Mouse (Mus musculus): Measurements from ENCODE around the gene Med9. TPM values are rescaled to one million over a fixed set of nuclear protein-coding genes. Genes with fewer than 3 reads are reported as not detected.
"Not testable (repeated sequence)": the region's sequence is repeated elsewhere in the genome, so short reads cannot be mapped to it uniquely, and the experiment has no call there.

The Med9 gene
- polyA plus RNA-seq, 1 experiment from 2014 or later, result 45.0 TPM

- no peaks in the 10 kb centered on the region for H3K27me3 ChIP-seq (ENCODE audit: control insufficient read depth, insufficient read depth, low read length)
- no peaks in the 10 kb centered on the region for H3K36me3 ChIP-seq (ENCODE audit: control insufficient read depth, insufficient read depth, low read length)
- DNase-seq (ENCODE audit: low spot score), result no peak
- no peak overlapping the region for H3K27ac ChIP-seq (ENCODE audit: low read depth, low read length)
- no peak overlapping the region for H3K4me3 ChIP-seq (ENCODE audit: low read depth, low read length)
- no peaks in the 10 kb centered on the region for H3K9me3 ChIP-seq (ENCODE audit: control insufficient read depth, low read length)
- no peaks in the 10 kb centered on the region for H3K4me1 ChIP-seq (ENCODE audit: control insufficient read depth, insufficient read depth, low read length)
- 44% methylated on average over 2 of the region's 2 CpGs for WGBS
- no peak for ATAC-seq (ENCODE audit: insufficient read depth, low FRiP score, low TSS enrichment)
- H3K9ac ChIP-seq (ENCODE audit: low read length), result no peak overlapping the region
- H3K4me2 ChIP-seq (ENCODE audit: low read depth), result no peak overlapping the region
Measured at GRCm38 (mm10) chr11:59937615-59938014, 10.4 kb upstream of the Med9 start.

GRCm38 (mm10) chr11:59939821-59940220, 8.2 kb upstream of the Med9 start:
- Histone ChIP-seq H3K4me3 (ENCODE audit: low read depth, low read length) (no peak overlapping the region), H3K27me3 (ENCODE audit: control insufficient read depth, insufficient read depth, low read length) (no peaks in the 10 kb centered on the region), H3K4me2 (ENCODE audit: low read depth) (no peak overlapping the region), H3K9me3 (ENCODE audit: control insufficient read depth, low read length) (no peaks in the 10 kb centered on the region), H3K4me1 (ENCODE audit: control insufficient read depth, insufficient read depth, low read length) (no peaks in the 10 kb centered on the region), H3K36me3 (ENCODE audit: control insufficient read depth, insufficient read depth, low read length) (no peaks in the 10 kb centered on the region), H3K9ac (ENCODE audit: low read length) (no peak overlapping the region), H3K27ac (ENCODE audit: low read depth, low read length) (no peak overlapping the region)
- ATAC-seq (ENCODE audit: insufficient read depth, low FRiP score, low TSS enrichment) (no peak), DNase-seq (ENCODE audit: low spot score) (no peak)
- 83% methylated on average over 1 of the region's 1 CpGs for WGBS

DNA sequence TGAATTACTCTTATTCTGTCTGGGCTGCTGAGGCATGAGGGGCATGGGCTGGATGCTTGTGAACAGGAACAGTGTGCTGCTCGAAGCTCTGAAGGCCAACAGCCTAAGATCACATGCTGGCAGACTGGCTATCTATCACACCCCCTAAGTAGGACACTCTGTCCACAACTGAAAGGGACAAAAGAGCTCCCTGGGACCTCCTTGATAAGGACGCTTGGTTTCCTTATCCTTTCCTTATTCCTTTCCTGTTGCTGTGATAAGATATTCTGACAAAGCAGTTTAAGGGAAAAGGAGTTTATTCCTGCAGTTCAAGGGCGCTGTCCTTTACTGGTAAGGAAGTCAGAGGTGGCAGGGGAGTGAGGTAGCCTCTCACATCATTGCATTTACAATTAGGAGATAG, 7.4 kb upstream of the Med9 start:
- Histone ChIP-seq H3K27me3 (ENCODE audit: control insufficient read depth, insufficient read depth, low read length) (no peaks in the 10 kb centered on the region), H3K27ac (ENCODE audit: low read depth, low read length) (no peak overlapping the region), H3K4me2 (ENCODE audit: low read depth) (no peak overlapping the region), H3K9ac (ENCODE audit: low read length) (no peak overlapping the region), H3K4me3 (ENCODE audit: low read depth, low read length) (no peak overlapping the region), H3K9me3 (ENCODE audit: control insufficient read depth, low read length) (no peaks in the 10 kb centered on the region), H3K4me1 (ENCODE audit: control insufficient read depth, insufficient read depth, low read length) (no peaks in the 10 kb centered on the region), H3K36me3 (ENCODE audit: control insufficient read depth, insufficient read depth, low read length) (no peaks in the 10 kb centered on the region)
- DNase-seq (ENCODE audit: low spot score) (no peak), ATAC-seq (ENCODE audit: insufficient read depth, low FRiP score, low TSS enrichment) (no peak)
- WGBS, result 63% methylated on average over 3 of the region's 3 CpGs

- WGBS, result 38% methylated on average over 3 of the region's 3 CpGs
- Histone ChIP-seq H3K9me3 (ENCODE audit: control insufficient read depth, low read length) (no peaks in the 10 kb centered on the region), H3K27ac (ENCODE audit: low read depth, low read length) (no peak overlapping the region), H3K4me1 (ENCODE audit: control insufficient read depth, insufficient read depth, low read length) (no peaks in the 10 kb centered on the region), H3K9ac (ENCODE audit: low read length) (no peak overlapping the region), H3K36me3 (ENCODE audit: control insufficient read depth, insufficient read depth, low read length) (no peaks in the 10 kb centered on the region), H3K27me3 (ENCODE audit: control insufficient read depth, insufficient read depth, low read length) (no peaks in the 10 kb centered on the region), H3K4me3 (ENCODE audit: low read depth, low read length) (no peak overlapping the region), H3K4me2 (ENCODE audit: low read depth) (no peak overlapping the region)
- ATAC-seq (ENCODE audit: insufficient read depth, low FRiP score, low TSS enrichment), result no peak
- no peak for DNase-seq (ENCODE audit: low spot score)
Measured at GRCm38 (mm10) chr11:59941391-59941790, 6.6 kb upstream of the Med9 start.

DNA sequence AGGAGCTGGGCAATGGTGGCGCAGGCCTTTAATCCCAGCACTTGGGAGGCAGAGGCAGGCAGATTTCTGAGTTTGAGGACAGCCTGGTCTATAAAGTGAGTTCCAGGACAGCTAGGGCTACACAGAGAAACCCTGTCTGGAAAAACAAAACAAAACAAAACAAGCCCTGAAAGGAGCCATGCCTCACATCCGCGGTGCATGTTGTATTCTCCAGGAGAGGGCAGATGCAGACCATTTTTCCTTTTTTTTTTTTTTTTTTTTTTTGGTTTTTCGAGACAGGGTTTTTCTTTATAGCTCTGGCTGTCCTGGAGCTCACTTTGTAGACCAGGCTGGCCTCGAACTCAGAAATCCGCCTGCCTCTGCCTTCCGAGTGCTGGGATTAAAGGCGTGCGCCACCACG, 3.2 kb upstream of the Med9 start:
- not testable (repeated sequence) for H3K4me2 ChIP-seq (ENCODE audit: low read depth)

GRCm38 (mm10) chr11:59948401-59948767, 378 bp downstream of the Med9 start:
- peak overlapping the region; percentile 82 for H3K4me2 ChIP-seq (ENCODE audit: low read depth)
- H3K36me3 ChIP-seq (ENCODE audit: control insufficient read depth, insufficient read depth, low read length), result no peaks in the 10 kb centered on the region; the same call in 1 of the 2 replicates
- ATAC-seq (ENCODE audit: insufficient read depth, low FRiP score, low TSS enrichment) (0 out of 2 replicates have a peak, but pooled peaks have one; percentile 16), DNase-seq (ENCODE audit: low spot score) (peak; percentile 31)
- H3K4me3 ChIP-seq (ENCODE audit: low read depth, low read length), result peak overlapping the region; percentile 96
- no peaks in the 10 kb centered on the region for H3K9me3 ChIP-seq (ENCODE audit: control insufficient read depth, low read length)
- H3K4me1 ChIP-seq (ENCODE audit: control insufficient read depth, insufficient read depth, low read length), result peaks cover 6% of the 10 kb centered on the region; the same call in 1 of the 2 replicates
- WGBS, result 5% methylated on average over 13 of the region's 16 CpGs
- no peaks in the 10 kb centered on the region for H3K27me3 ChIP-seq (ENCODE audit: control insufficient read depth, insufficient read depth, low read length)
- H3K9ac ChIP-seq (ENCODE audit: low read length), result peak overlapping the region; percentile 98
- H3K27ac ChIP-seq (ENCODE audit: low read depth, low read length), result peak overlapping the region; percentile 58

More for the DNA sequence above, 3.2 kb upstream of the Med9 start:
- not testable (repeated sequence) for H3K9me3 ChIP-seq (ENCODE audit: control insufficient read depth, low read length); H3K9ac ChIP-seq (ENCODE audit: low read length); H3K36me3 ChIP-seq (ENCODE audit: control insufficient read depth, insufficient read depth, low read length); H3K4me3 ChIP-seq (ENCODE audit: low read depth, low read length); H3K27ac ChIP-seq (ENCODE audit: low read depth, low read length); DNase-seq (ENCODE audit: low spot score); H3K27me3 ChIP-seq (ENCODE audit: control insufficient read depth, insufficient read depth, low read length); ATAC-seq (ENCODE audit: insufficient read depth, low FRiP score, low TSS enrichment); H3K4me1 ChIP-seq (ENCODE audit: control insufficient read depth, insufficient read depth, low read length)
- WGBS, result 93% methylated on average over 10 of the region's 10 CpGs

DNA sequence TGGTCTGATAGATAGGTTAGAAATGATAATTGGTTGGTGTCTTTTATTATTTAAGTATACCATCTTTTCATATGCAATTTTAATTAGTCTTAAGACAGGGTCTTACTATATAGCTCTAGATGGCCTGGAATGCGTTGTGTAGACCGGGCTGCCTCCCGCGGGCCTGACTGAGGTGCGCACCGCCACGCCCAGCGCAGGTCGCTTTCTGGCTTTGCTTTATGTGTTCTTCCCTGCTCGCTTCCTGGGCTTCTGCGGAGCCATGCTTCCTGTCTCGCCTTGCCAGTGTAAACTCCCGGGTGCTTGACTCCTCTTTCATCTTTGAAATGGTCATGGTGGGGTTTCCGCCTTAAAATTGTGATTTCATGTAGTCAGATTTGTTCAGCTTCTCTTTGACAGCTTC, 4.9 kb downstream of the Med9 start:
- H3K27me3 ChIP-seq (ENCODE audit: control insufficient read depth, insufficient read depth, low read length), result no peaks in the 10 kb centered on the region
- 88% methylated on average over 14 of the region's 14 CpGs for whole genome bisulfite sequencing
- ATAC-seq (ENCODE audit: insufficient read depth, low FRiP score, low TSS enrichment) (no peak), DNase-seq (ENCODE audit: low spot score) (no peak)
- H3K9ac ChIP-seq (ENCODE audit: low read length), result no peak overlapping the region
- H3K4me3 ChIP-seq (ENCODE audit: low read depth, low read length), result no peak overlapping the region
- H3K4me1 ChIP-seq (ENCODE audit: control insufficient read depth, insufficient read depth, low read length), result no peaks in the 10 kb centered on the region
- H3K27ac ChIP-seq (ENCODE audit: low read depth, low read length), result no peak overlapping the region
- H3K9me3 ChIP-seq (ENCODE audit: control insufficient read depth, low read length), result no peaks in the 10 kb centered on the region
- no peaks in the 10 kb centered on the region; the same call in 1 of the 2 replicates for H3K36me3 ChIP-seq (ENCODE audit: control insufficient read depth, insufficient read depth, low read length)
- no peak overlapping the region for H3K4me2 ChIP-seq (ENCODE audit: low read depth)

DNA sequence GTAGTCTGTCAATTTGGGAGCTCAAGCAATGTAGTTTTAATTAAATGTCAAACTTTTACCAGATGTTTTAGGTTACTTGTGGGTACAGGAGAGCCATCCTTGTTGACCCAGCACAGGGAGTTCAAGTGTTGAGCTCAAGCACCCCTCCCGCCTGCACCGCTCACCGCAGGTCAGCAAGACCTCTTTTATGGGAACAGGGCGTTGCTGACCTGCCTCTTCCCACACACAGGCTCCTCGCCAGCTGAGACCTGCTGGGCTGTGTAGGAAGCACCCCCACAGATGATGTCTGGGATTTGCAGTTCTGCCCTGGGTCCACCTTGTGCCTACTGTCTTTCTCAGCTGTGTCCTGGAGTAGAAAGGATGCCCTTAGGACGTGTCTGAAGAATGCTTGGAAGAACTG, 8.7 kb downstream of the Med9 start:
- DNase-seq (ENCODE audit: low spot score) (no peak), ATAC-seq (ENCODE audit: insufficient read depth, low FRiP score, low TSS enrichment) (no peak)
- Histone ChIP-seq H3K36me3 (ENCODE audit: control insufficient read depth, insufficient read depth, low read length) (no peaks in the 10 kb centered on the region), H3K27me3 (ENCODE audit: control insufficient read depth, insufficient read depth, low read length) (no peaks in the 10 kb centered on the region), H3K9ac (ENCODE audit: low read length) (no peak overlapping the region), H3K4me3 (ENCODE audit: low read depth, low read length) (no peak overlapping the region), H3K4me1 (ENCODE audit: control insufficient read depth, insufficient read depth, low read length) (no peaks in the 10 kb centered on the region), H3K4me2 (ENCODE audit: low read depth) (no peak overlapping the region), H3K27ac (ENCODE audit: low read depth, low read length) (no peak overlapping the region), H3K9me3 (ENCODE audit: control insufficient read depth, low read length) (no peaks in the 10 kb centered on the region)
- 77% methylated on average over 6 of the region's 6 CpGs for WGBS

- Histone ChIP-seq H3K27me3 (ENCODE audit: control insufficient read depth, insufficient read depth, low read length) (peaks cover 16% of the 10 kb centered on the region), H3K4me2 (ENCODE audit: low read depth) (no peak overlapping the region), H3K4me1 (ENCODE audit: control insufficient read depth, insufficient read depth, low read length) (peaks cover 13% of the 10 kb centered on the region), H3K27ac (ENCODE audit: low read depth, low read length) (no peak overlapping the region), H3K9me3 (ENCODE audit: control insufficient read depth, low read length) (no peaks in the 10 kb centered on the region), H3K4me3 (ENCODE audit: low read depth, low read length) (no peak overlapping the region), H3K36me3 (ENCODE audit: control insufficient read depth, insufficient read depth, low read length) (no peaks in the 10 kb centered on the region), H3K9ac (ENCODE audit: low read length) (no peak overlapping the region)
- ATAC-seq (ENCODE audit: insufficient read depth, low FRiP score, low TSS enrichment) (no peak), DNase-seq (ENCODE audit: low spot score) (no peak)
- 84% methylated on average over 4 of the region's 4 CpGs for WGBS
Measured at GRCm38 (mm10) chr11:59959453-59959852, 11.4 kb downstream of the Med9 start.

Measured in neural tube, embryonic 11.5 days (tissue).